Mouse (Mus musculus) small intestine, adult 2 months (tissue): ENCODE data around the gene Lrrc8c. TPM values are rescaled to one million over a fixed set of nuclear protein-coding genes. Genes with fewer than 3 reads are reported as not detected.

Source experiments
- H3K27ac ChIP-seq: fragments of 200-500 bp; 2 replicates; pipeline ENCODE4 v1.5.1; 2012; ENCODE audit warnings: low read depth, low read length, control low read depth, inconsistent platforms; ENCODE audit not compliant: insufficient read depth
- H3K27me3 ChIP-seq: fragments of 200-500 bp; 2 replicates; pipeline ENCODE4 v1.6.1; 2012; ENCODE audit warnings: mild to moderate bottlenecking, moderate library complexity, low read length, inconsistent platforms; ENCODE audit not compliant: control insufficient read depth, insufficient read depth
- H3K36me3 ChIP-seq: fragments of 200-500 bp; 2 replicates; pipeline ENCODE4 v1.6.1; 2012; ENCODE audit warnings: mild to moderate bottlenecking, low read length, control low read depth, inconsistent platforms; ENCODE audit not compliant: control insufficient read depth, insufficient read depth
- H3K4me1 ChIP-seq: fragments of 200-500 bp; 2 replicates; pipeline ENCODE4 v1.6.1; 2012; ENCODE audit warnings: low read length, inconsistent platforms, mixed read lengths; ENCODE audit not compliant: control insufficient read depth, insufficient read depth, insufficient read length
- H3K4me3 ChIP-seq: fragments of 200-500 bp; 2 replicates; pipeline ENCODE4 v1.5.1; 2012; ENCODE audit warnings: low read depth, mild to moderate bottlenecking, control low read depth, inconsistent platforms, low read length, moderate library complexity
- CTCF ChIP-seq: fragments of 200-500 bp; IDR thresholded peaks from 2 replicates; pipeline ENCODE4 v1.5.1; 2012; ENCODE audit warnings: low read depth, mild to moderate bottlenecking, control low read depth, inconsistent platforms, low read length, moderate library complexity, mixed read lengths; ENCODE audit not compliant: insufficient replicate concordance, insufficient read length; ENCODE audit errors: extremely low read depth
- POLR2A ChIP-seq: fragments of 200-500 bp; IDR thresholded peaks from 2 replicates; pipeline ENCODE4 v1.6.1; 2012; ENCODE audit warnings: low read depth, mild to moderate bottlenecking, control low read depth, inconsistent platforms, low read length, moderate library complexity
- WGBS: fragments of 180-500 bp; shearing (Covaris S2); methylation state at CpG from one replicate; pipeline ENCODE4 v1.1.7; 2018; 5-methylcytosine and 5-hydroxymethylcytosine counted together
- polyA plus RNA-seq: library from polyadenylated mRNA; depleted of rRNA; stranded (reverse); fragments of >200 nt; gene quantifications from 2 replicates; pipeline ENCODE4 v1.2.3, GENCODE M21; 2012

The Lrrc8c gene
- polyA plus RNA-seq, 1 experiment: 7.6 TPM

DNA sequence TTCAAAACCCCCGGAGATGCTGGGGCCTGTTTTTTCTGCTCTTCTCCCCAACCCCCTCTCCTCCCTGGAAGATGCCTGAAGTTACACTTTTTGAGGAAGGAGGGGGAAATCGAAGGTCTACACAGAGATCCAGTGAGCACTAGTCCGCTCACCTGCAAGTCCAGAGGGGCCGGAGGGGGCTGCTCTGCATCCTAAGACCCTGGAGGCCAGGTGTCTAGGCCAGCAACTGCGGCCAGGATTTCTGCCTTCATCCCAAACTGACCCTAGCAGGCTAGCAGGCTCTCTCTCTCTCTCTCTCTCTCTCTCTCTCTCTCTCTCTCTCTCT lies 750 bp downstream of the Lrrc8c start:
- Histone ChIP-seq H3K27ac (no peak overlapping the region), H3K4me3 (peak overlapping the region; percentile 65), H3K36me3 (no peaks in the 10 kb centered on the region), H3K4me1 (peaks cover 5% of the 10 kb centered on the region), H3K27me3 (0 out of 2 replicates have a peak, but pooled peaks cover 3% of the 10 kb centered on the region)
- TF ChIP-seq CTCF (no peak), POLR2A (no peak)
- WGBS: 29% methylated on average over 5 of the region's 5 CpGs

DNA sequence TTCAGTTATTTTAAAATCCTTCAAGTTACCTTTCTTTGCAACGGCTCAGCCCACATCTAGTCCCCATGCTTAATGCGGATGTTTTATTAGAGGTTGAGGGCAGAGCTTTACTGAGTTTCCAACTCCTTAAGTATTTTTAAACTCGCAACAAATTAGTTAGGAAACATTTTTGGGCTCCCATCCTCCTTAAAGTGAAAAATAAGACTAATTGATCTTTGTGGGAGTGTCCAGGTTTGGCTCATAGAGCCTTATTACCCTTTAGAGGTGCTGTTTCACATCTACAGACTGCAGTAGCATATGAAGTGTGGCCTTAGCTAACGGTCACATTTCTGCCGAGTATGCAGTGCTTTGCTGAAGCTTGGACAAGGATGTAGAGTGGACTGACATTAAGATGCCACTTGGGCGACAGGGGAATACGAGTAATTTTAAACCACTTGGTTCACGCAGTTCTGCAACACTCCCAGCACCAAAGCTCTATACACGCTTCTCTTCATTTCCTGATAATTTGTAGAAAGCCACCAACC lies 1.3 kb downstream of the Lrrc8c start:
- Histone ChIP-seq H3K27ac (no peak overlapping the region), H3K27me3 (0 out of 2 replicates have a peak, but pooled peaks cover 3% of the 10 kb centered on the region), H3K4me1 (peaks cover 3% of the 10 kb centered on the region; the same call in 1 of the 2 replicates), H3K36me3 (no peaks in the 10 kb centered on the region), H3K4me3 (no peak overlapping the region)
- TF ChIP-seq CTCF (no peak), POLR2A (no peak)
- 72% methylated on average over 9 of the region's 9 CpGs for WGBS

DNA sequence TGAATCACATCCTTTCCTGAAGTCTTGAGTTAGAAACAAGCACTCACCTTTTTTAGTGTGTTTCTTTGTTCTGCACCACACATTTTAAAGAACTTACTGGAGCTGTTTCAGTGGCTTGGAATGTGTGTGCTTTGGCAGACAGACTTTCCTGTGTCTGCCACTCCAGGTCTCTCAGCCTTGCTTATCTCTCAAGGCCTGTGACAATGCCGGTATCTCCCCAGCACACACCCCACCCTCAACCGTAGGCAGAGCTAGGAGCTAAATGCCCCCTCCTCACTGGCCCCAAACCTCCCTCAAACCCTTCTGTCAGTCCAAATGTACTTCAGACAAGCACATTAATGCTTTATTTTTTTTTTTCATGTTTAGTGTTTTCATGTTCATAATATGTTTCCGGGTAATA lies 4.3 kb downstream of the Lrrc8c start:
- TF ChIP-seq CTCF: no peak
- no peak for TF ChIP-seq POLR2A
- Histone ChIP-seq H3K27me3 (0 out of 2 replicates have a peak, but pooled peaks cover 3% of the 10 kb centered on the region), H3K4me1 (peaks cover 6% of the 10 kb centered on the region), H3K27ac (no peak overlapping the region), H3K4me3 (no peak overlapping the region), H3K36me3 (no peaks in the 10 kb centered on the region)
- 48% methylated on average over 3 of the region's 3 CpGs for WGBS

DNA sequence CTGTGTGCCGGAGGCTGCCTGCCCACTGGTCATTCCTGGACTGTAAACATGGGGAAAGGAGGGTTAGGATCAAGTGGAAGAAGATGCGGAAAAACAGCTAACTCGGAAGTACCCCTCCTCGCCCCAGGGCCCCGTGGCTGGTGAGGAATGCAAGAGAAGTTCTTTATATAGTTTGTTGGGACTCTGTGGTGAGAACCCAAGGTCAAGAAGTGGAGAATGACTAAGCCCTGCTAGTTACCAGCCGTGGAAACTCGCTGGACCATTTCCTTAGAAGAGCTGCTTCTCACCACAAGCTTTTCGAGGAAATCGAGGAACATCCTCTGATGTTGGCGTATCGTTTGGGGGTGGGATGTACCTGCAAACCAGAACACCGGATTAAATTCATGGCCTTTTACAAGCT lies 5.8 kb downstream of the Lrrc8c start:
- H3K4me1 ChIP-seq: peaks cover 4% of the 10 kb centered on the region; the same call in 1 of the 2 replicates
- 0 out of 2 replicates have a peak, but pooled peaks cover 1% of the 10 kb centered on the region for H3K27me3 ChIP-seq
- H3K36me3 ChIP-seq: no peaks in the 10 kb centered on the region
- no peak overlapping the region for H3K4me3 ChIP-seq
- TF ChIP-seq POLR2A (no peak), CTCF (no peak)
- no peak overlapping the region for H3K27ac ChIP-seq
- 87% methylated on average over 12 of the region's 12 CpGs for WGBS

DNA sequence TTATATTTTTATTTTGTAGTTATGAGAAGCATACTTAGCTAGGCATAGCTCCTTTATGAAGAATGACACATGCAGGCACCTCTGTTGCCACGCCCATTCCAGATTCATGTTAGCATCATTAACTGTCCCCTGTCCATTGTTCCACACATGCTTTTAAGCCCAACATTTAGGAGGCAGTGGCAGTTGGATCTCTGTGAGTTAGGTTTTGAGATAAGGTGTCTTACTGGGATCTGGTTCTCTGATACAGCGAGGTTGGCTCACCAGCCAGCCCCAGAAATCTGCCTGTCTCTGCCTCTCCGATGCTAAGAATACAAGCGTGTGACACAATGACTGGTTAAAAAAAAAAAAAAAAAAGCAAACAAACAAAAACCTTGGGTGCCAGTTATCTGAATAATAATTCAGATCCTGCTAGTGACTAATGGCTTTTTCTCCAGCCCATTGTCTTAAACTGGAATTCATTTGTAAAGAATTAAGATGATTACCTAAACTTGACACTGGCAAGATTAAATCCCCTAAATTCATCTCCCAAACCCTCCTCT lies 7.0 kb downstream of the Lrrc8c start:
- no peak overlapping the region for H3K27ac ChIP-seq
- peaks cover 4% of the 10 kb centered on the region; the same call in 1 of the 2 replicates for H3K4me1 ChIP-seq
- WGBS: 81% methylated on average over 4 of the region's 4 CpGs
- no peaks in the 10 kb centered on the region for H3K36me3 ChIP-seq
- no peaks in the 10 kb centered on the region for H3K27me3 ChIP-seq
- TF ChIP-seq POLR2A: no peak
- no peak for TF ChIP-seq CTCF
- no peak overlapping the region for H3K4me3 ChIP-seq

DNA sequence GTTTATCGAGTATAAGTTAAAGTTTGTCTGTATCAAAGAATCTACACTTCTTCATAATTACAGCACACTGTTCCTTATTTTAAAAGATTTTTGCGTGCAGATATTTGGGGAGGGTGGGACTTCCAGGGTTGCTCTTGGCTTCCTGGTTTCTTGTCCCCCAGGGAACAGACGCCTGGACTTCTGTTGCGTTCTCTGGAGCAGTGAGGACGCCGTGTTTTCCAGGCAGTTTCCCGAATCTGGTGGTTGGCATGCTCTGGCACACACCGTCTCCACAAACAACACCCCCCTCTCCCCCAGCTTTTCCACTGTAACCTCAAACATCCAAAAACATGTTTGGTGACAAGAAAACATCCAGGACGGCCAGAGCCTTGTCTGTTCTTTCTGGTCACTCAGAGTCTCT lies 7.6 kb downstream of the Lrrc8c start:
- Histone ChIP-seq H3K27me3 (no peaks in the 10 kb centered on the region), H3K36me3 (no peaks in the 10 kb centered on the region), H3K4me3 (no peak overlapping the region), H3K27ac (no peak overlapping the region), H3K4me1 (peaks cover 4% of the 10 kb centered on the region; the same call in 1 of the 2 replicates)
- 88% methylated on average over 9 of the region's 9 CpGs for WGBS
- TF ChIP-seq CTCF: no peak
- TF ChIP-seq POLR2A: no peak

DNA sequence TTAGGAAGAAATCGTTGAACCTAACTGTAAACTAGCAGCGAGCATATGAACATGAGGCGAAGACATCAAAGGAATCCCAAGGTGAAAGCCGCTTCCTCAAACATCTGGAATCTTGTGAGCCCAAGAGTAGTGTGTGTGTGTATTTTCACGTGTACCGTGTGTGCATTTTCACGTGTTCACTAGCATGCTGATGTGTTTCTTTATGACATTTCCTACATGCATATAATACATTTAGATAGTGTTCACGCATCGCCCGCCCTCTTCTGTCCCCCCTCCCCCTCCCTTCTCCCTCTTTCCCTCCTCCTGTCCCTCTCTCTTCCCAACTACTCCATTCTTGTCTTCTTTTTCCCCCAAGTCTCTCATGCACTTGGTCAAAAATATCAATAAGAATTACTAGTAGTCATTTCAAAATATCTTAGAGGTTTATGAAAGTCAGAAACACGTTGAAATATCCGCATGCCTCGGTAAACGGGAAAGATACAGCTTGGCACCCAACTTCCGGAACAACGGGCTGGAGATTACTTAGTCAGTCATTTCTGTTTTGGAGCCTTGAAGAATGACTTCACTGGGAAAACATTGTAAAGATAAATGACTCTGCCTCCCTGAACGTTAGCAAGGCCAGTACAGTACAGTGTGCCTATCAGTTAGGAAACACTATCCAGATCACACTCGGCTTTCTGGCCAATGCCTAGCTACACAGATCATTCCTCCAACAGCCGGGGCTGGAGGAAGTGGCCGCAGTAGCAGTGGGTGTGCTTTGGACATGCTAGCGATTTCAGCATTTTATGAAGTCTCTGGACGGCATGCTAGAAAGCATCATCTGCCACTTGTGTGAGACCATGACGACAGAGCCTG lies 8.5 kb downstream of the Lrrc8c start:
- Histone ChIP-seq H3K27me3 (no peaks in the 10 kb centered on the region), H3K4me3 (peak overlapping the region; percentile 8; the same call in 1 of the 2 replicates), H3K36me3 (no peaks in the 10 kb centered on the region), H3K4me1 (peaks cover 4% of the 10 kb centered on the region; the same call in 1 of the 2 replicates), H3K27ac (no peak overlapping the region)
- TF ChIP-seq POLR2A (no peak), CTCF (no peak)
- WGBS: 49% methylated on average over 23 of the region's 23 CpGs
